Mouse (Mus musculus) cortical plate, adult 2 months (tissue): Measurements from ENCODE around the gene Iars2. TPM values are rescaled to one million over a fixed set of nuclear protein-coding genes. Genes with fewer than 3 reads are reported as not detected.

ENCODE experiments used
- H3K27ac ChIP-seq: fragments of 200-500 bp; 2 replicates; pipeline ENCODE4 v1.5.1; 2012; ENCODE audit warnings: low read length, control low read depth, inconsistent platforms; ENCODE audit not compliant: insufficient read depth
- H3K4me1 ChIP-seq: fragments of 200-500 bp; 2 replicates; pipeline ENCODE4 v1.6.1; 2011; ENCODE audit warnings: low read length; ENCODE audit not compliant: control insufficient read depth, insufficient read depth
- H3K4me3 ChIP-seq: fragments of 200-500 bp; 2 replicates; pipeline ENCODE4 v1.5.1; 2011; ENCODE audit warnings: mild to moderate bottlenecking, low read length, control low read depth; ENCODE audit not compliant: insufficient read depth
- CTCF ChIP-seq: fragments of 200-500 bp; IDR thresholded peaks from 2 replicates; pipeline ENCODE4 v1.5.1; 2011; ENCODE audit warnings: mild to moderate bottlenecking, control low read depth, low read length; ENCODE audit not compliant: insufficient read depth; ENCODE audit errors: extremely low read depth
- POLR2A ChIP-seq: fragments of 200-500 bp; IDR thresholded peaks from 2 replicates; pipeline ENCODE4 v1.6.1; 2011; ENCODE audit warnings: mild to moderate bottlenecking, low read length, control low read depth; ENCODE audit not compliant: insufficient read depth; ENCODE audit errors: extremely low read depth
- polyA plus RNA-seq: library from polyadenylated mRNA; depleted of rRNA; stranded (reverse); fragments of >200 nt; gene quantifications from 2 replicates; pipeline ENCODE4 v1.2.3, GENCODE M21; 2012

The Iars2 gene
- polyA plus RNA-seq, 1 experiment = 23.7 TPM

DNA sequence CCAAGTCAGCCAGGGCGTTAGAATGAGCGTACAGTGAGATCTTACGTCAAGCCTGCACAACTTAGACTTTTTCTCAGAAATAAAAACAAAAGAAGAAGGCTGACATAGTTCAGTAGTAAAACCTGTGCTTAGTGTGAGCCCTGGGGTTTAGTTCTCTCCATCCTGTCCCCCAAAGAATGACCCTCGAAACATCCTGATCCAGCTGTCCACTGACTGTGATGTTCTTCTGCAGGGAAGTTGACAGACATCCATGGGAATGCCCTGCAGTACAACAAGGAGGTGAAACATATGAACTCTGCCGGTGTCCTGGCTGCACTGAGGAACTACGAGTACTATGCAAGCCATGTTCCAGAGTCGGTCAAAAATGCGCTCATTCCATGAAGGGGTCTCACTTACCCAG lies 27.1 kb upstream of the Iars2 start:
- Histone ChIP-seq H3K27ac (no peak overlapping the region), H3K4me3 (no peak overlapping the region), H3K4me1 (no peaks in the 10 kb centered on the region)
- TF ChIP-seq CTCF = no peak
- TF ChIP-seq POLR2A = no peak

DNA sequence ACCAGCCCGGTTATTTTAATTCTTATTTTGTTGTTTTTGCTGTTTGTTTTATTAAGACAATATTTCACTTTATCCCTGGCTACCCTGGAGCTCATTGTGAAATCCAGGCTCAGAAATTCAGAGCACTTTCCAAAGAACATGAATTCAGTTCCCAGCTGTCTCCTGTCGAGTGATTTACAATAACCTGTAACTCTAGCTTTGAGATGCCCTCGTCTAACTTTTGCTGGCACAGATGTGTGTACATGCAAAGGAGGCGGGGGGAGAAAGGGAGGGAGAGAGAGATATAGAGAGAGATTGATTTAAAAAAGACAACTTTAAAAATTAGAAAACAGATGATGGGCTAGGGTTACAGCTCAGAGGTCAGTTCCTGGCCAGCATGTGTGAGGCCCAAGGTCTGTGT lies 25.5 kb upstream of the Iars2 start:
- Histone ChIP-seq H3K4me3 (no peak overlapping the region), H3K4me1 (no peaks in the 10 kb centered on the region), H3K27ac (no peak overlapping the region)
- no peak for TF ChIP-seq POLR2A
- no peak for TF ChIP-seq CTCF

DNA sequence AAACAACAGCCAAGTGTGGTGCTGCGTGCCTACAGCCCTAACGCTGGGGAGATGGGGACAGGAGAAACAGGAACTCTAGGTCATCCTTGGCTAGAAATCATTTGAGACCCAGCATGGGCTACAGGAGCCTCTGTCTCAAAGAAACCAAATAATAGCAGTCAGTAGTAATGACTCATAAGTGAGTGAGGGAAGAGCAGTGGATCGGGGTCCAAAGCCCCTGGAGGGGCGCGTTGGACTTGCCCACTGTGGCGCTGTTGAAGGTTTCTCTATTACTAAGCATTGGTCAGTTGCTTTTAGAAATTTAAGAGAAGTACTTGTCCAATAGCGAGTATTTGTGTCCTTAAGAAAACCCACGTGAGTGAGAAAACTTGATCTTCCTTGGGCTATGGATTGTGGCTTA lies 24.2 kb upstream of the Iars2 start:
- H3K4me1 ChIP-seq = no peaks in the 10 kb centered on the region
- TF ChIP-seq POLR2A (no peak), CTCF (no peak)

DNA sequence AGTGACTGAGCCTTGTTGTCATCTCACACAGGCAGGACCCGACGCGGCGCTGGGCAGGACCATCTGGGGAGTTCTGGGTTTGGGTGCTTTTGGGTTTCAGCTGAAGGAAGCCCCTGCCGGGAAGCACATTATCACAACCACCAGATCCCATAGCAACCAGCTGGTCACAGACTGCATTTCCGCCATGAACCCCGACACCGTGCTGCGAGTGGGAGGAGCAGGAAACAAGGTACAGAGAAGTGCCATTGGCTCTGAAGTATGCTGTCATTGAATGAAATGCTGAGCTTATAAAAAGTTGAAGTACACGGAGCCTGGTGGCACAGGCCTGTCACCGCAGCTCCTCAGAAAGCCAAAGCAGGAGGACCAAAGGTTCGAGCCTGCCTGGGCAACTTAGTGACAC lies 23.0 kb upstream of the Iars2 start:
- no peaks in the 10 kb centered on the region for H3K4me1 ChIP-seq
- H3K27ac ChIP-seq = no peak overlapping the region
- TF ChIP-seq POLR2A (no peak), CTCF (no peak)
- H3K4me3 ChIP-seq = no peak overlapping the region

More for the DNA sequence above, 24.2 kb upstream of the Iars2 start:
- Histone ChIP-seq H3K4me3 (no peak overlapping the region), H3K27ac (no peak overlapping the region)

DNA sequence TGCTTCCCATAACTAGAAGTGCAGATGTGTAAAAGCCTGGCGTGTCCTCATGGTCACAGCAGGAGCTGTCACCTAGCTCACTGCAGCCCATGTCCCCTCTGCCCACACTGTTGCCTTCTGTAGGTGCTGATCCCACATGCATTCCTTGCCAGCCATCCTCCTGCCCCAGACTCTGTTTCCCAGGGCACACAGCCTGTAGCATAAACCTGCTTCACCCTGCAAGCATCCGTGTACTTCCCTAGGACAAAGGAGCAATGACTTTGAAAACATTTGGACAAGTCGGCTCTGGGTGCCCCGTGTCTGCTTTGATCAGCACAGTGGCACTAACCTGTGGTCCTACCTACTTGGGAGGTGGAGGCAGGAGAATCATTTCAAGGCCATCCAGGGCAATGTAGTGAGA lies 21.4 kb upstream of the Iars2 start:
- H3K4me1 ChIP-seq = no peaks in the 10 kb centered on the region
- no peak overlapping the region for H3K27ac ChIP-seq

DNA sequence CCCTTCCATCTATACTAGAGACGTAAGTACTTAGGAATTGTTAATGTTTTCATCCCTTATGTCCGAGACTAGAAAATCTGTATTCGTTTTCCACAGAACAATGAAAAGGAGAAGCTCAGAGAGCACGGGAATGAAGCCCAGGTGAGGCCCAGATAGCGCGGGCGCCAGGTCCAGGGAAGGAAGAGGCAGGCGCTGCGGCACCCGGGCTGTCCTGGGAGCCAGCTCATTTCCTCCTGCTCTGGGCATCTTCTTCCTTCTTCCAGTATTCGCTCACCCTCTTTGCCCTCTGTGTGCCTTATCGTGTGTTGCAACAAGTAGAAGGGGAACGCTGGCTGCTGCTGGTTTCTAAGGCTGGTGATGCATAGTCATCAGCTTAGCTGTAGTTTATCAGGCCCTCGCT lies 20.5 kb upstream of the Iars2 start:
- TF ChIP-seq CTCF (no peak), POLR2A (no peak)
- no peaks in the 10 kb centered on the region for H3K4me1 ChIP-seq

More for the DNA sequence above, 21.4 kb upstream of the Iars2 start:
- H3K4me3 ChIP-seq = no peak overlapping the region
- TF ChIP-seq CTCF = no peak
- no peak for TF ChIP-seq POLR2A

DNA sequence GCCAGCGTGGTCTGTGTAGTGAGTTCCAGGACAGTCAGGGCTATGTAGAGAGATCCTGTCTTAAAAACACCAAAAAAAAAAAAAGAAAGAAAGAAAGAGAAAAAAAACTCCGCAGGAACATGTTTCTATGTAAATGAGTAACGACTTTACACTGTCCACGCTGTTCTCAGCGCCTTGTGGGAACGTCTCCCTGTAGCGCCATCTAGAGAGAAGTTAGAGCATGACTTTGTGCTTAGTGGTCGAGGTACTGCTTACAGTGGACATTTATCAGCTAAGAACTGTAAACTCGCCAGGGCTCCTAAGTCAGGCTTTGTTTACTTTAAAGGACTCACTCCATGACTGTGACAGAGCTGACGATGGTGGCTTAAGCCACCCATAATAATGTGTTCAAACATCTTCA lies 17.0 kb upstream of the Iars2 start:
- peaks cover 2% of the 10 kb centered on the region; the same call in 1 of the 2 replicates for H3K4me1 ChIP-seq
- TF ChIP-seq POLR2A (no peak), CTCF (peak; percentile 15; the same call in 1 of the 2 replicates)
- no peak overlapping the region for H3K27ac ChIP-seq

More for the DNA sequence above, 20.5 kb upstream of the Iars2 start:
- Histone ChIP-seq H3K4me3 (no peak overlapping the region), H3K27ac (no peak overlapping the region)

DNA sequence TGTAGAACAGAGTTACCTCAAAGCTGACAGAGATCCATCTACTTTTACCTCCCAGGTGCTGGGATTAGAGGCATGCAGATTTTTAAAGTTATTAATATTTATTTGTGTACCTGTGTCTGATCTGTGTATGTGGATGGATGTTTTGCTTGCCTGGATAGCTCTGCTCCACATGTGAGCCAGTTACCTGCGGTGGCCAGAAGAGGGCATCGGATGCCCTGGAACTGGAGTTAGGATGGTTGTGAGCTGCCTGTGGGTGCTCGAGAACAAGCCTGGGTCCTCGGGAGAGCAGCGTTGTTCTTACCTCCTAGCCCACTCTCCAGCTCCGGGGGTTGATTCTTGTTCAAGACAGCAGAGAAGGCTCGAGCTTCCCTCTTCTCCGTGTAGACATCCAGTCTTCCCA lies 14.2 kb upstream of the Iars2 start:
- peaks cover 2% of the 10 kb centered on the region; the same call in 1 of the 2 replicates for H3K4me1 ChIP-seq
- TF ChIP-seq POLR2A (no peak), CTCF (no peak)
- no peak overlapping the region for H3K4me3 ChIP-seq
- no peak overlapping the region for H3K27ac ChIP-seq

More for the DNA sequence above, 17.0 kb upstream of the Iars2 start:
- H3K4me3 ChIP-seq = no peak overlapping the region

DNA sequence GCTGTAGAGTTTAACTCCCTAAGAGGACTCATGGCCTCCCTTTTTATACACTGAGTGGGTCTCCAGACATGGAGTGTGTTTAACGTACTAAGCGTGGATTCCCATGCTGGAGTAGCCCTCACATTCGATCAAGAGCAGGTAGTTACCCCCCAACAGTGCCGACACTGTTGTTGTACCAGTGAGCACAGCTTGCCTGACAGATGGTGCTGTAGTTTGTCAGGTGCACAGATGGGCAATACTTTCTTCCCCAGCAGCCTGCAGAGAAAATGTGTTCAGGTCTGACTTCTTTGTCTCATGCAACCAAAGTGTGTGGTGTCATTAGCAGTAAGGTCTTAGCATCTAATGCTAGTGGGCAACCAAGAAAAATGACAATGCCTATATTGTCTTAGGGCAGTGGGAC lies 13.2 kb upstream of the Iars2 start:
- H3K27ac ChIP-seq = no peak overlapping the region

DNA sequence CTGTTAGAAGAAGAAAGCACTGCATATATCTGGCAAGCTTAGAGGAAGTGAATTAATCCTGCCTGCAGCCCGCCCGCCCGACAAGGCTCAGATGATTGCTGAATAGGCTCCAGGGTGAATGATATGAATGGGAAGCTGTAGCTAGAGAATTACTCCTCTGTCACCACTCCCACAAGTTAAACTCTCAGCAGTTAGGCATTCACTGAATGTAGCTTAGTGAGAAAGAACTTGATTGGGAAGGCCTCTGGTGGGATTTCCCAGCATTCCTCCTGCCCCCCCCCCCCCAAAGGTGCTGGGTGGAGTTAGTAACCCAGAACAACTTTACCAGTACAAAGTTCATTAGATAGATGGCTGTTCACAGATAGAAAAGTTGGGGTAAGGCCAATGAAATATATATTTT lies 7.3 kb upstream of the Iars2 start:
- H3K27ac ChIP-seq = no peak overlapping the region
- TF ChIP-seq CTCF = no peak
- no peak for TF ChIP-seq POLR2A
- H3K4me3 ChIP-seq = no peak overlapping the region
- H3K4me1 ChIP-seq = no peaks in the 10 kb centered on the region; the same call in 1 of the 2 replicates

More for the DNA sequence above, 13.2 kb upstream of the Iars2 start:
- Histone ChIP-seq H3K4me3 (no peak overlapping the region), H3K4me1 (peaks cover 2% of the 10 kb centered on the region; the same call in 1 of the 2 replicates)
- TF ChIP-seq CTCF (no peak), POLR2A (no peak)
